Comparison of ENCODE assay signal across 8 mouse cellular contexts in genomic region chr2:92183613-92184076, GRCm38 (mm10).
DNase-seq lines count a peak whose midpoint lies in the region; ATAC-seq and TF ChIP-seq lines count a peak whose summit lies in the region.

No protein-coding gene starts in this region.

- peak overlapping the region; percentile 63 to 80 (median 67) for H3K4me3 ChIP-seq in CH12.LX (replicated peaks in 1 of 3; ENCODE audit: low read depth in 2 of 3, low read length in 2 of 3, poor library complexity in 1 of 3)
- H3K4me3 ChIP-seq in forebrain, embryonic 10.5 days: peak overlapping the region; percentile 79
- peak overlapping the region; percentile 73 for H3K4me3 ChIP-seq in heart, embryonic 15.5 days
- H3K4me3 ChIP-seq in liver, embryonic 13.5 days (replicated peaks): peak overlapping the region; percentile 81
- peak overlapping the region; percentile 80 for H3K4me3 ChIP-seq in stomach, embryonic 14.5 days (ENCODE audit: low read depth, low read length)

- peak overlapping the region; percentile 99 for H3K9ac ChIP-seq in CH12.LX (ENCODE audit: insufficient read depth, low read depth)
- H3K9ac ChIP-seq in heart, embryonic 15.5 days: peak overlapping the region; percentile 86
- H3K9ac ChIP-seq in liver, embryonic 13.5 days: peak overlapping the region; percentile 87
- H3K9ac ChIP-seq in stomach, embryonic 14.5 days (replicated peaks; ENCODE audit: low read depth, low read length): peak overlapping the region; percentile 90

- no peaks in the 10 kb centered on the region for H3K9me3 ChIP-seq in CH12.LX (replicated peaks; ENCODE audit: low read length)
- H3K9me3 ChIP-seq in forebrain, embryonic 10.5 days: no peaks in the 10 kb centered on the region
- no peaks in the 10 kb centered on the region for H3K9me3 ChIP-seq in heart, embryonic 15.5 days (replicated peaks)
- no peaks in the 10 kb centered on the region for H3K9me3 ChIP-seq in liver, embryonic 13.5 days (replicated peaks)
- no peaks in the 10 kb centered on the region for H3K9me3 ChIP-seq in stomach, embryonic 14.5 days (ENCODE audit: control insufficient read depth, low read depth, low read length)

- dilution Hi-C loops in CH12.LX (cut with MboI; ENCODE audit: extremely low pct_ligation_motif_present, extremely low pct_unique_long_range_greater_than_20kb, low sequenced_read_pairs): no loop called here

- WGBS in forebrain, embryonic 10.5 days: 1% methylated on average over 38 of the region's 40 CpGs
- under 1% methylated on average over 27 of the region's 40 CpGs for WGBS in heart, embryonic 15.5 days
- 1% methylated on average over 30 of the region's 40 CpGs for WGBS in liver, embryonic 13.5 days (ENCODE audit: insufficient replicate concordance)
- 1% methylated on average over 39 of the region's 40 CpGs for WGBS in stomach, embryonic 14.5 days

- H3K27me3 ChIP-seq in CH12.LX (replicated peaks): no peaks in the 10 kb centered on the region
- H3K27me3 ChIP-seq in forebrain, embryonic 10.5 days (ENCODE audit: poor library complexity, severe bottlenecking): no peaks in the 10 kb centered on the region
- no peaks in the 10 kb centered on the region for H3K27me3 ChIP-seq in heart, embryonic 15.5 days
- H3K27me3 ChIP-seq in liver, embryonic 13.5 days: 0 out of 2 replicates have a peak, but pooled peaks cover 4% of the 10 kb centered on the region
- H3K27me3 ChIP-seq in stomach, embryonic 14.5 days (ENCODE audit: control insufficient read depth, insufficient read depth, low read length): no peaks in the 10 kb centered on the region

- peak overlapping the region; percentile 68 for H3K27ac ChIP-seq in CH12.LX (ENCODE audit: insufficient read depth, low read depth)
- H3K27ac ChIP-seq in forebrain, embryonic 10.5 days: peak overlapping the region; percentile 99
- H3K27ac ChIP-seq in heart, embryonic 15.5 days: peak overlapping the region; percentile 98
- peak overlapping the region; percentile 92 for H3K27ac ChIP-seq in liver, embryonic 13.5 days
- peak overlapping the region; percentile 99 for H3K27ac ChIP-seq in stomach, embryonic 14.5 days (ENCODE audit: low read length)

- peaks cover 0 to 6% of the 10 kb centered on the region in 2 experiments; a peak in 1 of 4 replicates for H3K4me1 ChIP-seq in CH12.LX (ENCODE audit: control insufficient read depth in 1 of 2, insufficient read depth in 2 of 2)
- peaks cover 45% of the 10 kb centered on the region for H3K4me1 ChIP-seq in forebrain, embryonic 10.5 days
- H3K4me1 ChIP-seq in heart, embryonic 15.5 days (replicated peaks): peaks cover 22% of the 10 kb centered on the region
- H3K4me1 ChIP-seq in liver, embryonic 13.5 days (replicated peaks): peaks cover 33% of the 10 kb centered on the region
- H3K4me1 ChIP-seq in stomach, embryonic 14.5 days (ENCODE audit: control insufficient read depth, insufficient read depth, low read length): peaks cover 23% of the 10 kb centered on the region

- peak; percentile 55 for TF ChIP-seq POLR2A in CH12.LX (IDR thresholded peaks at IDR 0.05; ENCODE audit: low read depth, low read length)

- peak; percentile 85 for ATAC-seq in heart, embryonic 15.5 days (replicated peaks; ENCODE audit: insufficient number of reproducible peaks, insufficient read depth, low FRiP score, low read depth)
- ATAC-seq in liver, embryonic 13.5 days (ENCODE audit: low read depth): peak; percentile 82
- ATAC-seq in stomach, embryonic 14.5 days (ENCODE audit: insufficient number of reproducible peaks, insufficient read depth, low FRiP score, low read depth): peak; percentile 83

- DNase-seq in CH12.LX (ENCODE audit: extremely low read depth): peak; percentile 82
- DNase-seq in c-Kit-positive CD71-negative TER-119-negative erythroid progenitor cells, embryonic 14.5 days (ENCODE audit: low read depth): peak; percentile 62
- DNase-seq in forebrain, embryonic 10.5 days (ENCODE audit: extremely low spot score, low spot score): peak; percentile 92
- DNase-seq in kidney, postnatal 25 days: peak; percentile 91 to 98
- DNase-seq in liver, embryonic 13.5 days: peak; percentile 84
- peak; percentile 83 to 90 for DNase-seq in natural killer cell, adult 2 months (ENCODE audit: low spot score in 2 of 2)

- H3K79me2 ChIP-seq in CH12.LX (replicated peaks; ENCODE audit: control insufficient read depth, extremely low read depth, insufficient read depth, poor library complexity, severe bottlenecking): peaks cover 20% of the 10 kb centered on the region

- TF ChIP-seq CTCF in CH12.LX (conservative IDR thresholded peaks at IDR 0.05 in 1 of 2, IDR thresholded peaks at IDR 0.05 in 1 of 2; ENCODE audit: low read depth in 2 of 2, low read length in 2 of 2): no peak

- in situ Hi-C loops in CH12.LX (cut with MboI; ENCODE audit: low pct_ligation_motif_present, low pct_unique_long_range_greater_than_20kb, low sequenced_read_pairs): no loop called here

- H3K36me3 ChIP-seq in CH12.LX (replicated peaks in 1 of 2; ENCODE audit: control insufficient read depth in 1 of 2, insufficient read depth in 1 of 2, low read length in 1 of 2): no peaks in the 10 kb centered on the region
- H3K36me3 ChIP-seq in forebrain, embryonic 10.5 days (replicated peaks): no peaks in the 10 kb centered on the region
- no peaks in the 10 kb centered on the region for H3K36me3 ChIP-seq in heart, embryonic 15.5 days
- no peaks in the 10 kb centered on the region for H3K36me3 ChIP-seq in liver, embryonic 13.5 days
- no peaks in the 10 kb centered on the region for H3K36me3 ChIP-seq in stomach, embryonic 14.5 days (ENCODE audit: control insufficient read depth, insufficient read depth, low read length)

- TF ChIP-seq RAD21 in CH12.LX (IDR thresholded peaks at IDR 0.05; ENCODE audit: low read depth, low read length): no peak

- peak overlapping the region; percentile 95 for H3K4me2 ChIP-seq in CH12.LX (ENCODE audit: insufficient read depth, low read depth, poor library complexity, severe bottlenecking)
- peak overlapping the region; percentile 83 for H3K4me2 ChIP-seq in heart, embryonic 15.5 days
- peak overlapping the region; percentile 96 for H3K4me2 ChIP-seq in liver, embryonic 13.5 days
- peak overlapping the region; percentile 81 for H3K4me2 ChIP-seq in stomach, embryonic 14.5 days (replicated peaks; ENCODE audit: low read depth, low read length)

- no peak for TF ChIP-seq EP300 in CH12.LX (IDR thresholded peaks at IDR 0.05; ENCODE audit: low read length)

TF ChIP-seq in CH12.LX, 34 proteins besides CTCF, POLR2A, EP300 and RAD21:
- no peak for TF ChIP-seq CHD1 (IDR thresholded peaks at IDR 0.05; ENCODE audit: low read depth, low read length)
- TF ChIP-seq TCF12 (IDR thresholded peaks at IDR 0.05; ENCODE audit: low read depth, low read length): peak; percentile 27; the same call in 1 of the 2 replicates
- no peak for TF ChIP-seq MAZ (IDR thresholded peaks at IDR 0.05; ENCODE audit: low read depth, low read length)
- no peak for TF ChIP-seq SMC3 (IDR thresholded peaks at IDR 0.05; ENCODE audit: low read depth, low read length)
- TF ChIP-seq MAX (IDR thresholded peaks at IDR 0.05; ENCODE audit: low read length): no peak
- TF ChIP-seq KAT2A (IDR thresholded peaks at IDR 0.05; ENCODE audit: insufficient replicate concordance, low read length): peak; percentile 49; the same call in 1 of the 2 replicates
- TF ChIP-seq TBP (conservative IDR thresholded peaks at IDR 0.05; ENCODE audit: low read depth, low read length): peak; percentile 33; the same call in 1 of the 2 replicates
- TF ChIP-seq USF2 (conservative IDR thresholded peaks at IDR 0.05; ENCODE audit: low read depth, low read length): no peak
- TF ChIP-seq PAX5 (IDR thresholded peaks at IDR 0.05; ENCODE audit: low read length): no peak
- TF ChIP-seq SIN3A (IDR thresholded peaks at IDR 0.05; ENCODE audit: low read length): no peak
- TF ChIP-seq ZC3H11A (IDR thresholded peaks at IDR 0.05; ENCODE audit: low read depth, low read length): no peak
- no peak for TF ChIP-seq BHLHE40 (IDR thresholded peaks at IDR 0.05; ENCODE audit: low read depth, low read length)
- no peak for TF ChIP-seq RCOR1 (conservative IDR thresholded peaks at IDR 0.05; ENCODE audit: low read depth, low read length)
- TF ChIP-seq USF1 (IDR thresholded peaks at IDR 0.05; ENCODE audit: low read depth, low read length): no peak
- no peak for TF ChIP-seq NELFE (IDR thresholded peaks at IDR 0.05; ENCODE audit: low read depth, low read length)
- no peak for TF ChIP-seq POLR2AphosphoS2 (IDR thresholded peaks at IDR 0.05; ENCODE audit: low read depth, low read length)
- no peak for TF ChIP-seq CHD2 (IDR thresholded peaks at IDR 0.05; ENCODE audit: low read length)

Comparison
In these comparisons a context has a peak if more than half of its experiments do, and no peak if none do; other contexts are left out.
1. Peak in every context shown above with its lines: DNase-seq, ATAC-seq, H3K4me3 ChIP-seq and H3K27ac ChIP-seq.